Mouse (Mus musculus): ENCODE measurements at regions not wholly inside any gene's neighbourhood (a gene's known extent, or its start where the extent isn't known, plus 50 kb on each side); places are given as distances from the start of the nearest gene placed in this dataset.

DNA sequence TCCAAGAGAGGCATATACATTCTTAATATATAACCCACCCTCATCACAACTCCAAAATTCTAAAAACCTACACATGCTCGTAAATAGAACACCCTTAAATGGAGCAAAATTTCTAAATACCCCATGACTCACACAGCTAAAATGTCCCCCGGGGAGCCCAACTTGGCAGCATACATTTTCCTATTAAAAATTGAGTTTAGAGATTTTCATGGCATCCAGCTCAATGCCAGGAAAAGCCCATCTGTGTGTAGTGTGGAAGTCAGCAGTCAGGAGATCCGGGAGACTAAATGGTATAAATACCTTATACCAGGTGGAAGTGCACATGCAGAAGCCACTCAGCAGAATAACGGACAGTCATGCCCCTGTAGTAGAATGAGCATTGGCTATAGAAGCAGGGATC lies 389.4 kb upstream of the 9430069I07Rik start:
- no peak for TF ChIP-seq CTCF (IDR thresholded peaks at IDR 0.05; ENCODE audit: low read depth)
- TF ChIP-seq EP300 (IDR thresholded peaks at IDR 0.05; ENCODE audit: low read depth): no peak
